Comparison of ENCODE assay signal across 23 mouse cellular contexts in genomic region chr12:110821787-110822186, GRCm38 (mm10). TPM values are rescaled to one million over a fixed set of nuclear protein-coding genes. Genes with fewer than 3 reads are reported as not detected.
DNase-seq lines count a peak whose midpoint lies in the region; ATAC-seq and TF ChIP-seq lines count a peak whose summit lies in the region.
"Had no signal": no experiment of that assay in that cellular context is flagged by ENCODE, and none has a peak within 500 bp of the region (broad histone marks: within the 10 kb centered on the region; RNA-seq: fewer than 3 reads in every experiment).

No protein-coding gene starts in this region.

- no peak overlapping the region for H3K4me3 ChIP-seq in kidney, postnatal 0 days (replicated peaks; ENCODE audit: low read depth, low read length)
- H3K4me3 ChIP-seq in megakaryocyte, embryonic 14.5 days (replicated peaks) = peak overlapping the region; percentile 15
- H3K4me3 ChIP-seq in E14TG2a.4 (replicated peaks; ENCODE audit: low read length) = no peak overlapping the region
- H3K4me3 ChIP-seq in hindbrain, embryonic 12.5 days = no peak overlapping the region
- H3K4me3 ChIP-seq: embryonic facial prominence, embryonic 12.5 days; forebrain, embryonic 13.5 days; heart, embryonic 13.5 days had no signal

- no peak overlapping the region for H3K9ac ChIP-seq in kidney, postnatal 0 days (ENCODE audit: low read depth, low read length)
- H3K9ac ChIP-seq in hindbrain, embryonic 12.5 days = no peak overlapping the region
- H3K9ac ChIP-seq: embryonic facial prominence, embryonic 12.5 days; forebrain, embryonic 13.5 days; heart, embryonic 13.5 days had no signal

- no peaks in the 10 kb centered on the region for H3K36me3 ChIP-seq in kidney, postnatal 0 days (ENCODE audit: insufficient read depth, low read length)
- no peaks in the 10 kb centered on the region for H3K36me3 ChIP-seq in megakaryocyte, embryonic 14.5 days (replicated peaks; ENCODE audit: low read length)
- H3K36me3 ChIP-seq in E14TG2a.4 (ENCODE audit: insufficient read depth, low read length) = peaks cover 98% of the 10 kb centered on the region
- peaks cover 1% of the 10 kb centered on the region; the same call in 1 of the 2 replicates for H3K36me3 ChIP-seq in hindbrain, embryonic 12.5 days
- H3K36me3 ChIP-seq: embryonic facial prominence, embryonic 12.5 days; heart, embryonic 13.5 days had no signal

- H3K27me3 ChIP-seq in kidney, postnatal 0 days (ENCODE audit: insufficient read depth, low read length) = no peaks in the 10 kb centered on the region
- H3K27me3 ChIP-seq in megakaryocyte, embryonic 14.5 days (replicated peaks) = peaks cover 10% of the 10 kb centered on the region
- H3K27me3 ChIP-seq in E14TG2a.4 (ENCODE audit: insufficient read depth, low read length) = no peaks in the 10 kb centered on the region
- H3K27me3 ChIP-seq in hindbrain, embryonic 12.5 days = no peaks in the 10 kb centered on the region
- H3K27me3 ChIP-seq: embryonic facial prominence, embryonic 12.5 days; forebrain, embryonic 13.5 days; heart, embryonic 13.5 days; Patski had no signal

- peak; percentile 34; the same call in 1 of the 2 replicates for TF ChIP-seq CTCF in kidney, postnatal 0 days (IDR thresholded peaks at IDR 0.05; ENCODE audit: low read depth)
- 0 out of 2 replicates have a peak, but pooled peaks have one; percentile 14 for TF ChIP-seq CTCF in E14TG2a.4 (conservative IDR thresholded peaks at IDR 0.05; ENCODE audit: low read length)

- no peaks in the 10 kb centered on the region for H3K4me1 ChIP-seq in kidney, postnatal 0 days (replicated peaks; ENCODE audit: insufficient read depth, low read length)
- H3K4me1 ChIP-seq in megakaryocyte, embryonic 14.5 days = peaks cover 40% of the 10 kb centered on the region
- H3K4me1 ChIP-seq in E14TG2a.4 (replicated peaks; ENCODE audit: low read depth, low read length) = peaks cover 38% of the 10 kb centered on the region
- no peaks in the 10 kb centered on the region for H3K4me1 ChIP-seq in hindbrain, embryonic 12.5 days
- H3K4me1 ChIP-seq: embryonic facial prominence, embryonic 12.5 days; forebrain, embryonic 13.5 days; heart, embryonic 13.5 days had no signal

- WGBS in kidney, postnatal 0 days = 76% methylated on average over 2 of the region's 2 CpGs
- 85% methylated on average over 2 of the region's 2 CpGs for WGBS in hindbrain, embryonic 12.5 days

- peak; percentile 11 for DNase-seq in kidney, postnatal 0 days (ENCODE audit: low spot score)
- DNase-seq in kidney, postnatal 14 days = no peak
- DNase-seq in R1 (ENCODE audit: low read depth, low spot score) = peak; percentile 63
- DNase-seq: adrenal gland, postnatal 10 days; cerebellum, adult 11 months; cerebellum, adult 8-10 months; cerebellum, postnatal 14 days; embryo, embryonic 11 days; gastrocnemius, postnatal 36 days; heart, adult 11 months; heart, postnatal 36 days had no signal

- no peak for ATAC-seq in kidney, postnatal 0 days (replicated peaks; ENCODE audit: low FRiP score, low read depth)
- no peak for ATAC-seq in megakaryocyte, adult 5-6 weeks (ENCODE audit: poor library complexity, severe bottlenecking)
- no peak for ATAC-seq in megakaryocyte-erythroid progenitor cell, adult 5-6 weeks (replicated peaks; ENCODE audit: low FRiP score, low TSS enrichment, poor library complexity, severe bottlenecking)
- ATAC-seq in hindbrain, embryonic 12.5 days (ENCODE audit: low FRiP score) = no peak
- ATAC-seq: forebrain, embryonic 13.5 days; hindbrain, embryonic 16.5 days; inflammation-experienced regulatory T-cells, adult 6 months; Patski had no signal

- H3K9me3 ChIP-seq in kidney, postnatal 0 days (replicated peaks; ENCODE audit: low read length) = no peaks in the 10 kb centered on the region
- peaks cover 4% of the 10 kb centered on the region; the same call in 1 of the 2 replicates for H3K9me3 ChIP-seq in megakaryocyte, embryonic 14.5 days
- no peaks in the 10 kb centered on the region for H3K9me3 ChIP-seq in E14TG2a.4 (ENCODE audit: low read length)
- H3K9me3 ChIP-seq in hindbrain, embryonic 12.5 days (replicated peaks) = no peaks in the 10 kb centered on the region
- H3K9me3 ChIP-seq: embryonic facial prominence, embryonic 12.5 days; forebrain, embryonic 13.5 days; heart, embryonic 13.5 days had no signal

- H3K4me2 ChIP-seq in kidney, postnatal 0 days (ENCODE audit: low read length) = no peak overlapping the region
- H3K4me2 ChIP-seq in hindbrain, embryonic 12.5 days (replicated peaks) = no peak overlapping the region
- H3K4me2 ChIP-seq: embryonic facial prominence, embryonic 12.5 days; forebrain, embryonic 13.5 days; heart, embryonic 13.5 days had no signal

- H3K27ac ChIP-seq in kidney, postnatal 0 days = no peak overlapping the region
- H3K27ac ChIP-seq in hindbrain, embryonic 12.5 days = no peak overlapping the region
- H3K27ac ChIP-seq: embryonic facial prominence, embryonic 12.5 days; forebrain, embryonic 13.5 days; heart, embryonic 13.5 days had no signal

RNA-seq across cellular contexts. Expression of gene Mok, which starts 19.0 kb away (rescaled TPM):
- polyA plus RNA-seq in kidney, postnatal 0 days (2015; fragmentation: Nextera tagmentation; extraction: Ambion mirVana) = 8.9 and 9.6 TPM in 2 replicates
- polyA plus RNA-seq in megakaryocyte, embryonic 14.5 days (2012; ENCODE audit: insufficient read depth, low replicate concordance) = 2.1 and 2.3 TPM in 2 replicates
- 1.5 and 1.6 TPM in 2 replicates for total RNA-seq in megakaryocyte, adult 5-6 weeks (2015)
- 1.4 and 1.6 TPM in 2 replicates for total RNA-seq in megakaryocyte, adult 5-6 weeks (2017)
- total RNA-seq in megakaryocyte-erythroid progenitor cell, adult 5-6 weeks (2014; fragmentation: Nextera tagmentation) = 0.42 and 0.67 TPM in 2 replicates
- total RNA-seq in megakaryocyte-erythroid progenitor cell, adult 5-6 weeks (2017) = 0.05 TPM in 1 of 2 replicates, not detected in the other
- polyA plus RNA-seq in hindbrain, embryonic 12.5 days (2016; fragmentation: Nextera tagmentation; extraction: Ambion mirVana) = 12.6 and 13.5 TPM in 2 replicates
- total RNA-seq: common myeloid progenitor, adult 5-6 weeks had no signal

RNA-seq across cellular contexts. Expression of gene Zfp839, which starts 28.3 kb away (rescaled TPM):
- polyA plus RNA-seq in kidney, postnatal 0 days (2015; fragmentation: Nextera tagmentation; extraction: Ambion mirVana) = 2.2 and 2.3 TPM in 2 replicates
- 1.0 and 4.3 TPM in 2 replicates for polyA plus RNA-seq in megakaryocyte, embryonic 14.5 days (2012; ENCODE audit: insufficient read depth, low replicate concordance)
- total RNA-seq in megakaryocyte, adult 5-6 weeks (2015) = 3.3 and 4.5 TPM in 2 replicates
- total RNA-seq in megakaryocyte, adult 5-6 weeks (2017) = 5.5 and 6.2 TPM in 2 replicates
- 5.9 and 6.6 TPM in 2 replicates for total RNA-seq in megakaryocyte-erythroid progenitor cell, adult 5-6 weeks (2014; fragmentation: Nextera tagmentation)
- total RNA-seq in megakaryocyte-erythroid progenitor cell, adult 5-6 weeks (2017) = 3.8 and 5.4 TPM in 2 replicates
- polyA plus RNA-seq in hindbrain, embryonic 12.5 days (2016; fragmentation: Nextera tagmentation; extraction: Ambion mirVana) = 6.3 and 6.9 TPM in 2 replicates
